Mouse (Mus musculus) stomach, embryonic 16.5 days (tissue): ENCODE measurements around the gene Tmem106c. TPM values are rescaled to one million over a fixed set of nuclear protein-coding genes. Genes with fewer than 3 reads are reported as not detected.

Source experiments
- ATAC-seq: fragments of 200-750 bp; cut with Nextera tagmentation; 2 replicates; pipeline ENCODE4 v1.8.0; 2017; ENCODE audit warnings: moderate number of reproducible peaks, moderate TSS enrichment; ENCODE audit not compliant: insufficient read depth, low FRiP score
- H3K27ac ChIP-seq: fragments of 300-500 bp; sonication (generic); 2 replicates; pipeline ENCODE4 v1.5.1; 2014; ENCODE audit warnings: low read length
- H3K27me3 ChIP-seq: fragments of 300-500 bp; sonication (generic); 2 replicates; pipeline ENCODE4 v1.6.1; 2014; ENCODE audit warnings: low read length, control low read depth, mixed read lengths; ENCODE audit not compliant: control insufficient read depth, insufficient read depth
- H3K36me3 ChIP-seq: fragments of 300-500 bp; sonication (generic); 2 replicates; pipeline ENCODE4 v1.6.1; 2014; ENCODE audit warnings: low read length; ENCODE audit not compliant: control insufficient read depth, insufficient read depth
- H3K4me1 ChIP-seq: fragments of 300-500 bp; sonication (generic); 2 replicates; pipeline ENCODE4 v1.6.1; 2014; ENCODE audit warnings: low read length, control low read depth, mixed read lengths; ENCODE audit not compliant: control insufficient read depth, insufficient read depth
- H3K4me2 ChIP-seq: fragments of 300-500 bp; sonication (generic); 2 replicates; pipeline ENCODE4 v1.6.1; 2014; ENCODE audit warnings: low read depth, low read length, mixed read lengths
- H3K4me3 ChIP-seq: fragments of 300-500 bp; sonication (generic); replicated peaks from 2 replicates; pipeline ENCODE4 v1.5.1; 2014; ENCODE audit warnings: mild to moderate bottlenecking, low read length
- H3K9ac ChIP-seq: fragments of 300-500 bp; sonication (generic); 2 replicates; pipeline ENCODE4 v1.6.1; 2014; ENCODE audit warnings: low read length
- H3K9me3 ChIP-seq: fragments of 300-500 bp; sonication (generic); replicated peaks from 2 replicates; pipeline ENCODE4 v1.6.1; 2016; ENCODE audit warnings: low read length, control low read depth; ENCODE audit not compliant: control insufficient read depth
- WGBS: fragments of 180-500 bp; shearing (Covaris S2); extraction: QIAGEN DNeasy Blood & Tissue Kit; methylation state at CpG from one replicate; pipeline ENCODE4 v1.1.7; 2014; 5-methylcytosine and 5-hydroxymethylcytosine counted together
- polyA plus RNA-seq: library from polyadenylated mRNA; unstranded; fragments of >200 nt; fragmentation: Nextera tagmentation; extraction: Ambion mirVana; gene quantifications from 2 replicates; pipeline ENCODE4 v1.2.1, GENCODE M21; 2015

Gene Tmem106c
- polyA plus RNA-seq, 1 experiment from 2014 or later, result 43.1 TPM

- Histone ChIP-seq H3K27ac (no peak overlapping the region), H3K4me1 (no peaks in the 10 kb centered on the region), H3K4me2 (no peak overlapping the region), H3K27me3 (no peaks in the 10 kb centered on the region), H3K9ac (no peak overlapping the region), H3K9me3 (no peaks in the 10 kb centered on the region), H3K36me3 (no peaks in the 10 kb centered on the region), H3K4me3 (no peak overlapping the region)
- ATAC-seq, result no peak
- 49% methylated on average over 7 of the region's 7 CpGs for WGBS
Observed at GRCm38 (mm10) chr15:97948720-97949119, 15.3 kb upstream of the Tmem106c start.

GRCm38 (mm10) chr15:97949706-97950105 lies 14.3 kb upstream of the Tmem106c start:
- ATAC-seq, result no peak
- Histone ChIP-seq H3K36me3 (no peaks in the 10 kb centered on the region), H3K9me3 (no peaks in the 10 kb centered on the region), H3K4me1 (no peaks in the 10 kb centered on the region), H3K4me2 (no peak overlapping the region), H3K27ac (no peak overlapping the region), H3K9ac (peak overlapping the region; percentile 21; the same call in 1 of the 2 replicates), H3K4me3 (no peak overlapping the region), H3K27me3 (no peaks in the 10 kb centered on the region)
- WGBS, result 70% methylated on average over 3 of the region's 3 CpGs

- no peak overlapping the region for H3K27ac ChIP-seq
- H3K4me2 ChIP-seq, result no peak overlapping the region
- WGBS, result 44% methylated on average over 7 of the region's 7 CpGs
Observed at GRCm38 (mm10) chr15:97950240-97950639, 13.8 kb upstream of the Tmem106c start.

GRCm38 (mm10) chr15:97952137-97952888 lies 11.7 kb upstream of the Tmem106c start:
- Histone ChIP-seq H3K9ac (no peak overlapping the region), H3K36me3 (no peaks in the 10 kb centered on the region), H3K9me3 (no peaks in the 10 kb centered on the region), H3K27ac (no peak overlapping the region), H3K27me3 (no peaks in the 10 kb centered on the region), H3K4me1 (peaks cover 3% of the 10 kb centered on the region; the same call in 1 of the 2 replicates), H3K4me3 (no peak overlapping the region), H3K4me2 (no peak overlapping the region)
- 14% methylated on average over 16 of the region's 16 CpGs for WGBS
- ATAC-seq, result peak; percentile 42; the same call in 1 of the 2 replicates

More at GRCm38 (mm10) chr15:97950240-97950639, 13.8 kb upstream of the Tmem106c start:
- H3K9ac ChIP-seq, result no peak overlapping the region
- no peak for ATAC-seq
- H3K9me3 ChIP-seq, result no peaks in the 10 kb centered on the region
- no peaks in the 10 kb centered on the region for H3K36me3 ChIP-seq
- no peak overlapping the region for H3K4me3 ChIP-seq
- H3K4me1 ChIP-seq, result peaks cover 2% of the 10 kb centered on the region; the same call in 1 of the 2 replicates
- no peaks in the 10 kb centered on the region for H3K27me3 ChIP-seq

- Histone ChIP-seq H3K4me3 (no peak overlapping the region), H3K9ac (no peak overlapping the region), H3K27me3 (no peaks in the 10 kb centered on the region), H3K4me1 (peaks cover 3% of the 10 kb centered on the region; the same call in 1 of the 2 replicates), H3K27ac (no peak overlapping the region), H3K4me2 (no peak overlapping the region), H3K9me3 (no peaks in the 10 kb centered on the region), H3K36me3 (no peaks in the 10 kb centered on the region)
- 65% methylated on average over 4 of the region's 4 CpGs for WGBS
- no peak for ATAC-seq
Observed at GRCm38 (mm10) chr15:97952889-97953189, 11.2 kb upstream of the Tmem106c start.

GRCm38 (mm10) chr15:97954671-97955070 lies 9.3 kb upstream of the Tmem106c start:
- Histone ChIP-seq H3K27me3 (no peaks in the 10 kb centered on the region), H3K4me2 (no peak overlapping the region), H3K4me1 (peaks cover 3% of the 10 kb centered on the region; the same call in 1 of the 2 replicates), H3K36me3 (no peaks in the 10 kb centered on the region), H3K4me3 (no peak overlapping the region), H3K9ac (no peak overlapping the region), H3K9me3 (no peaks in the 10 kb centered on the region), H3K27ac (no peak overlapping the region)
- ATAC-seq, result no peak
- WGBS, result 80% methylated on average over 8 of the region's 8 CpGs

GRCm38 (mm10) chr15:97955286-97955685 lies 8.7 kb upstream of the Tmem106c start:
- Histone ChIP-seq H3K4me3 (no peak overlapping the region), H3K27ac (no peak overlapping the region), H3K4me1 (peaks cover 3% of the 10 kb centered on the region; the same call in 1 of the 2 replicates), H3K9me3 (no peaks in the 10 kb centered on the region), H3K36me3 (no peaks in the 10 kb centered on the region), H3K9ac (no peak overlapping the region), H3K4me2 (no peak overlapping the region), H3K27me3 (no peaks in the 10 kb centered on the region)
- ATAC-seq, result no peak
- 54% methylated on average over 1 of the region's 1 CpGs for WGBS

GRCm38 (mm10) chr15:97955742-97956141 lies 8.3 kb upstream of the Tmem106c start:
- no peaks in the 10 kb centered on the region for H3K27me3 ChIP-seq
- H3K9ac ChIP-seq, result no peak overlapping the region
- no peaks in the 10 kb centered on the region for H3K36me3 ChIP-seq
- H3K9me3 ChIP-seq, result no peaks in the 10 kb centered on the region
- peaks cover 3% of the 10 kb centered on the region; the same call in 1 of the 2 replicates for H3K4me1 ChIP-seq
- no peak overlapping the region for H3K27ac ChIP-seq
- no peak for ATAC-seq
- no peak overlapping the region for H3K4me2 ChIP-seq
- 13% methylated on average over 4 of the region's 4 CpGs for WGBS
- H3K4me3 ChIP-seq, result no peak overlapping the region

GRCm38 (mm10) chr15:97956416-97956815 lies 7.6 kb upstream of the Tmem106c start:
- no peak for ATAC-seq
- WGBS, result 68% methylated on average over 11 of the region's 11 CpGs
- no peaks in the 10 kb centered on the region for H3K27me3 ChIP-seq
- peaks cover 3% of the 10 kb centered on the region; the same call in 1 of the 2 replicates for H3K4me1 ChIP-seq
- H3K4me3 ChIP-seq, result no peak overlapping the region
- no peaks in the 10 kb centered on the region for H3K9me3 ChIP-seq
- H3K36me3 ChIP-seq, result no peaks in the 10 kb centered on the region
- H3K9ac ChIP-seq, result no peak overlapping the region
- no peak overlapping the region for H3K4me2 ChIP-seq
- H3K27ac ChIP-seq, result no peak overlapping the region
